Mouse (Mus musculus): ENCODE data around the gene Emc6. TPM values are rescaled to one million over a fixed set of nuclear protein-coding genes. Genes with fewer than 3 reads are reported as not detected.

Emc6 gene
- polyA plus RNA-seq, 1 experiment from 2014 or later = 95.4 TPM

DNA sequence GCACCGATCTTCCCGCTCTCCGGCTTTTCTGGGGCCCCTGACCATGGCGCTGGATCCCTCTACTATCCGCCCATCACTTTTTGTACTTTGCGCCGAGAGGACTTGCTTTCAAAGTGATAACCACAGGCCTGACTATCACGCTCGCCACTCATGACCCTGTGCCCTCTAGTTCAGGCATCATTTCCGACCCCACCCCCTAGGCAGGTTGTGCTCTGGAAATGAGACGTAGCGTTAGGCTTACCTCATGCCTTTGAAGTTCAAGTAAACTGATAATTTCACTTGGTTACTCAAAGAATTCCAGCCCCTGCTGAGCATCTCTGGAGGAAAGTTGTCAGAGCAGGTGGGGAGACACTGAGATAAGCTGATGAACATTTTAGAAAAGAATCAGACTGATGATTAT is 23.0 kb upstream of the Emc6 start:
- Histone ChIP-seq H3K4me2 (peak overlapping the region; percentile 95), H3K4me3 (peak overlapping the region; percentile 77), H3K36me3 (0 out of 2 replicates have a peak, but pooled peaks cover 8% of the 10 kb centered on the region), H3K9ac (peak overlapping the region; percentile 85), H3K27me3 (no peaks in the 10 kb centered on the region), H3K27ac (no peak overlapping the region), H3K9me3 (no peaks in the 10 kb centered on the region), H3K4me1 (peaks cover 22% of the 10 kb centered on the region)
- WGBS = 3% methylated on average over 12 of the region's 12 CpGs
- no peak for ATAC-seq (ENCODE audit: insufficient number of reproducible peaks, low FRiP score, low TSS enrichment, low read depth)

DNA sequence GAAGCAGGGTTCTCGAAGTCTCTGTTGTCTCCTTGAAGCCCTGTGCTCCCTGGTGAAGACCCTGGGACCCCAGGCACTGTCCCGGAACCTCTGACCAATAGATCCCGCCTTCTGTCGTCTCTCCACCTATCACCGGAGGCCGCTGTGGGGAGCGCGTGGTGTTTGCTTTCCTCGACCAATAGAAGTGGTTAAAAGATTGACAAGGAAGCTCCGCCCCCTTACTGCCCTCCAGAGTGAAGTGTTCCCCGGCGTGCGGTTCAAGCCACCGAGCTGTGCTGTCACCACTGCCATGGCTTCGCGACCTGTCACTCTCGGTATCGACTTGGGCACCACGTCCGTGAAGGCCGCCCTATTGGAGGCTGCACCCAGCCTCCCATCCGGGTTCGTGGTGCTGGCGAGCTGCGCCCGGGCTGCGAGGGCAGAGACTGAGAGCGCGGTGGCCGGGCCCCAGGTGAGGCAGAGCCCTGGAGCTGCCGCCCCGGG is 22.4 kb upstream of the Emc6 start, which contains the start of gene Shpk:
TSS of gene Shpk (plus strand) at position 231 of the 483 bp plus-strand sequence.
- WGBS = under 1% methylated on average over 32 of the region's 32 CpGs

DNA sequence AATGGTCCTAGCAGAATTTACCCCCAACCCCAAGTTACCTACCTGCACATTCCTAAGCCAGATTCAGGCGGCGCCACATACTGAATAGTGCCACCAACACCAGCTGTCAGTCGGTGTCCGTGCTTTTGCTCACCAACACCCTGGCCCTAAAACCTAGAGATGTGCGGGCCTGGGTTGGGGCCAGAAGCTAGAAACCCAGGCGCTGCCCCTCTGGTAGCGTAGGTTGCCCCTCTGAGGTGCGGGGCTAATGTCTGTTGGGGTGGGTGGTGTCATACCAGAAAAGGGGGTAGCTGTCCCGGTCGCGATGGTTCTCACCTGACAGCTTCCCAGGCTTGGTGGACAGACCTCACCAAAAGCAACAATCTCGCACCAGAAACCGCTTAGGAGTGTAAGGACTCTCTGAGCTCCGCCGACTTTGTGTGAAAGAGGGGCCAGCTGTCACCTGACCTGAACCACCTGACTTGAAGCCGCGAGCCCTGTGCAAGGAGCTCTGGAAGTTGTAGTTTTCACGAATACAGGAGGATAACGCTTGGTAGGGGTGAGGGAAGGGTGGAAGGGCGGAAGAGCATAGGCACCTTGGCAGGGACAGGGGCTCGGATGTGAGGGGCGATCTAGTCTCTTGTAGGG is 21.9 kb upstream of the Emc6 start, which contains the start of gene Ctns:
TSS of gene Ctns (minus strand) at position 440 of the 627 bp plus-strand sequence.
- Histone ChIP-seq H3K4me2 (peak within 1 kb of the TSS; percentile 95), H3K4me1 (peaks cover 22% of the 10 kb centered on the region), H3K27ac (0 out of 2 replicates have a peak within 1 kb of the TSS, but pooled peaks have one; percentile 61), H3K36me3 (0 out of 2 replicates have a peak, but pooled peaks cover 8% of the 10 kb centered on the region), H3K9me3 (no peaks in the 10 kb centered on the region), H3K4me3 (peak within 1 kb of the TSS; percentile 77), H3K27me3 (no peaks in the 10 kb centered on the region), H3K9ac (peak within 1 kb of the TSS; percentile 85)
- peak; percentile 96 for ATAC-seq (ENCODE audit: insufficient number of reproducible peaks, low FRiP score, low TSS enrichment, low read depth)
- WGBS = 1% methylated on average over 22 of the region's 22 CpGs

More for the DNA sequence above, 22.4 kb upstream of the Emc6 start, which contains the start of gene Shpk:
- Histone ChIP-seq H3K4me1 (peaks cover 22% of the 10 kb centered on the region), H3K36me3 (0 out of 2 replicates have a peak, but pooled peaks cover 8% of the 10 kb centered on the region), H3K27ac (0 out of 2 replicates have a peak within 1 kb of the TSS, but pooled peaks have one; percentile 61), H3K4me2 (peak within 1 kb of the TSS; percentile 95), H3K27me3 (no peaks in the 10 kb centered on the region), H3K9ac (peak within 1 kb of the TSS; percentile 85), H3K9me3 (no peaks in the 10 kb centered on the region), H3K4me3 (peak within 1 kb of the TSS; percentile 77)
- ATAC-seq (ENCODE audit: insufficient number of reproducible peaks, low FRiP score, low TSS enrichment, low read depth) = peak; percentile 95

DNA sequence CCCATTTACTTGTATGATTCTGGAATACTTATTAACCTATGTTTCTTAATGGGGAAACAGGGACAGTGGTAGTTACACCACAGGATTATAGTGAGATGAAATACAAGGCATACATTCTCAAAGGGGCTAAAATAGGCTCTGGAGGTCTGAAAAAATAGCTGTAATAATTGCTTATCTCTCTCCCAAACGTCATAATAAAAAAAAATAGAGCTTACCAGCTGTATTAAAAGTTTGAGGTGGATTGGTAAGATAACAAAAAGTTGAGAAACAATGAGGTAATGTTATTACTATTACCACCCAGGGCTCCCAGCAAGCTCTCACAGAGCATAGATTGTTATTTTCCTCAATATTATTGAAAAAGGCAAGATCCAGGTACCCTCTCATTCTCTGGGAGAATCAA is 21.4 kb upstream of the Emc6 start:
- Histone ChIP-seq H3K9ac (peak overlapping the region; percentile 65), H3K4me1 (peaks cover 22% of the 10 kb centered on the region)
- 7% methylated on average over 1 of the region's 1 CpGs for WGBS

DNA sequence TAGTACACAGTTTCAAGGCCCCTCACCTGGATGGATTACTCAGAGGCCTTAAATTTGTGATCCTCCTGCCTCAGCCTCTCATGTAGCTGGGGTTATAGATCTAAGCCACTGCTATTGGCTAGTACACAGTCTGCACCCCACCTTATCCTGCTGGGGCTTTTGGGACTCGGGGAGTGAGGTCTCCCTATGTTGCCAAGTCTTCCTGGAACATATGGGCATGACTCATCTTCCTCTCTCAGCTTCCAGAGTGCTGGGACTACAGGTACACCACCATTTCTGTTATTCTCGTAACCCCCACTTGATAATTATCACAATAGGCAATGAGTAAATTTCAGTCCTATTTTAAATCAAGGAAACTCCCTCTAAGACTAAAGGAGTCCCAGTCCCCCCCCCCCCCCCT is 17.6 kb upstream of the Emc6 start:
- no peak overlapping the region for H3K27ac ChIP-seq
- no peaks in the 10 kb centered on the region for H3K27me3 ChIP-seq
- H3K4me3 ChIP-seq = no peak overlapping the region
- H3K4me2 ChIP-seq = no peak overlapping the region
- ATAC-seq (ENCODE audit: insufficient number of reproducible peaks, low FRiP score, low TSS enrichment, low read depth) = no peak
- H3K9ac ChIP-seq = no peak overlapping the region
- peaks cover 43% of the 10 kb centered on the region for H3K36me3 ChIP-seq
- H3K9me3 ChIP-seq = no peaks in the 10 kb centered on the region
- WGBS = 72% methylated on average over 2 of the region's 2 CpGs
- H3K4me1 ChIP-seq = peaks cover 10% of the 10 kb centered on the region; the same call in 1 of the 2 replicates

More for the DNA sequence above, 21.4 kb upstream of the Emc6 start:
- Histone ChIP-seq H3K27ac (no peak overlapping the region), H3K4me3 (peak overlapping the region; percentile 77), H3K36me3 (0 out of 2 replicates have a peak, but pooled peaks cover 11% of the 10 kb centered on the region), H3K27me3 (no peaks in the 10 kb centered on the region), H3K9me3 (no peaks in the 10 kb centered on the region), H3K4me2 (peak overlapping the region; percentile 95)
- ATAC-seq (ENCODE audit: insufficient number of reproducible peaks, low FRiP score, low TSS enrichment, low read depth) = no peak

DNA sequence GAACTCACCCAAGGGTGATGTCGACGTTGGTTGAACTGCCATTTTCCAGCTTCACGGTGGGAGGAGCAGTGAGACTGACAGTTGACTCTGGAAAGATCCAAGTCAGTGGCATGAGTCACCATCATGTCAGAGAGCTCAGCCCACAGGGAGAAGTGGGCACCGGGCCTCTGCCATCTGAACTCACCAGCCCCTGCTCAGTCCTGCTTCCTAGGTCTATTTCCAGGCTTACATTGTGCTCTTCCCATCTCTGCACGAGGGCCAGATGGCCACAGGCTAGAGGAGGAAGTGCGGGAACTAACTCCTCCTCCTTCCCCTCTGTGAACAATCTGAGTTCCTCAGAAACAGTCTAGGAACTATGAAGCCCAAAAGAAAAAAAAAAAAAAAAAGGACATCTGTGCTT is 16.2 kb upstream of the Emc6 start:
- no peak overlapping the region for H3K27ac ChIP-seq
- H3K36me3 ChIP-seq = peaks cover 55% of the 10 kb centered on the region
- WGBS = 70% methylated on average over 6 of the region's 6 CpGs
- no peak overlapping the region for H3K9ac ChIP-seq
- peaks cover 4% of the 10 kb centered on the region; the same call in 1 of the 2 replicates for H3K4me1 ChIP-seq
- H3K9me3 ChIP-seq = no peaks in the 10 kb centered on the region
- no peak overlapping the region for H3K4me3 ChIP-seq
- no peak for ATAC-seq (ENCODE audit: insufficient number of reproducible peaks, low FRiP score, low TSS enrichment, low read depth)
- no peak overlapping the region for H3K4me2 ChIP-seq
- H3K27me3 ChIP-seq = no peaks in the 10 kb centered on the region

DNA sequence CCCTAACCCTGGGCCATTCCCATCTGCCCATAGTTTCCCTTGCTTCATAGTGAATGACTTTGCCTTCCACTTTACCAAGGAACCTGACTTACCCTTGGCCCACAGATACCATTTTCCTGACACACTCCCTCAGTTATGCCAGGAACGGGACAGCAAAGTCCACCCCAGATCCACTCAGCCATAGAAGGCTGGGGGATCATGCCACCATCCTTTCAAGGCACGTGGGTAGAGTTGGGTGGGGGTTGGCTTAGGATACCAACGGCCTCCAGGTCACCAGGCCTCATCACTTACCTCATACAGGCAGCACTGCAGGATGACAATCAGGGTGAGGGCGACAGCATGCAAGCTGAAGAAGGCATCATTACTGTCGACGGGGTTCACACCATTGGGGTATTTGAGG is 10.4 kb upstream of the Emc6 start:
- WGBS = 87% methylated on average over 6 of the region's 6 CpGs
- Histone ChIP-seq H3K4me3 (no peak overlapping the region), H3K9me3 (no peaks in the 10 kb centered on the region), H3K27me3 (no peaks in the 10 kb centered on the region), H3K4me2 (no peak overlapping the region), H3K27ac (no peak overlapping the region), H3K36me3 (peaks cover 89% of the 10 kb centered on the region), H3K4me1 (no peaks in the 10 kb centered on the region), H3K9ac (no peak overlapping the region)
- no peak for ATAC-seq (ENCODE audit: insufficient number of reproducible peaks, low FRiP score, low TSS enrichment, low read depth)

DNA sequence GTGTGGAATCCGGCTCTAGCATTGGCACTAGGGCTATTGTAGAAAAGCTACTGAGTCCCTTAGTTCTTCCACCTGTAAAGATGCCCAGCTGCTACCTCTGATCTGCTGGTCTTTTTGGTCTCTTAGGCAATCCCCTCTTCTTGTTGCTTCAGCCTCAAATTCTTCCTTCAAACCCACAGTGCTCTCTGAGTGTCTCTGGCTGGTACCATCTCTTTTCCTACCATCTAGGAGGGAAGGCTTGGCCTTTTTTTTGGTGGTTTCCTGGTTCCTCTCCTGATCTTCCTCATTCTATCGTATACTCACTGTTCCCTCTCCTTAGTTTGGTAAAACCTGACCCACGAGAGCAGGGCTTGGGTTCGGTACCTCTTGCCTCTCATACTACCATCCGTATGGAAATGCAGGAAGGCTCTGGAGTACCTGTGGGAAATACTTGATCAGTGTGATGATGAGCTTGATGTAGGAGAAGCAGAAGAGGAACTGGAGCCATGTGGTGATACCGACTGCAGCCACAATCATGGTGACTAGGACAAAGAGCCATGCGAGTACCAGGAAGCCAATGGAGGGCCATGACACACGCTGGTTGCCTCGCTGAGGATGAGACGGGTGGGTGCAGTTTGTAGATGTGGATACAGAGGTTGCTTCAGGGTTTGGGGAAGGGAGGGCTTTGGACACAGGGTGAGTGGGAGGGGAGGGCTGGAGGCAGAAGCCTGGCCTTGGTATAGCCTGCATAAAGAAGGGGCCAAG is 9.2 kb upstream of the Emc6 start:
- Histone ChIP-seq H3K4me3 (no peak overlapping the region), H3K36me3 (peaks cover 81% of the 10 kb centered on the region), H3K9me3 (no peaks in the 10 kb centered on the region), H3K27me3 (no peaks in the 10 kb centered on the region), H3K4me2 (no peak overlapping the region), H3K27ac (no peak overlapping the region), H3K9ac (no peak overlapping the region), H3K4me1 (no peaks in the 10 kb centered on the region)
- 92% methylated on average over 10 of the region's 10 CpGs for WGBS
- no peak for ATAC-seq (ENCODE audit: insufficient number of reproducible peaks, low FRiP score, low TSS enrichment, low read depth)

DNA sequence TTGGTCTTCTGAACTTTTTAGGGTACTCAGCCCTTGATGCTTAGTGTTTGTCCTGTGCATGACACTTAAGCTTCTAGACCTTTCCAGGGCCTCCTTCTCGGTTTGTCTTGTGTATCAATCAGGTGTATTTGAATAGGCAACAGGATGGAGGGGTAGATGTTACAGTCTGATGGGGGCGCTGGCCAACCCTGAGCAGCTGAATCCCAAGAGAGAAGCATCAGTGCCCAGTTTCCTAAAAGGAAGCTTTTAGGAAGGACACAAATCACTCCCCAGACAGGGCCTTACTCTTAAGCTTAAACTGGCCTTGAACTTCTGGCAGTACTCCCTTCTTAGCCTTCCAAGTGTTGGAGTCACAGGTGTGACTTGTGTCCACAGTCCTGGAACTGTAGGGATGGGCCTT is 1.1 kb upstream of the Emc6 start:
- H3K27me3 ChIP-seq = no peaks in the 10 kb centered on the region
- no peaks in the 10 kb centered on the region for H3K9me3 ChIP-seq
- H3K4me1 ChIP-seq = peaks cover 25% of the 10 kb centered on the region
- H3K36me3 ChIP-seq = peaks cover 27% of the 10 kb centered on the region
- peak overlapping the region; percentile 96 for H3K27ac ChIP-seq
- peak overlapping the region; percentile 60 for H3K4me2 ChIP-seq
- H3K9ac ChIP-seq = peak overlapping the region; percentile 65
- WGBS = 5% methylated on average over 2 of the region's 2 CpGs
- ATAC-seq (ENCODE audit: insufficient number of reproducible peaks, low FRiP score, low TSS enrichment, low read depth) = no peak
- H3K4me3 ChIP-seq = peak overlapping the region; percentile 78

DNA sequence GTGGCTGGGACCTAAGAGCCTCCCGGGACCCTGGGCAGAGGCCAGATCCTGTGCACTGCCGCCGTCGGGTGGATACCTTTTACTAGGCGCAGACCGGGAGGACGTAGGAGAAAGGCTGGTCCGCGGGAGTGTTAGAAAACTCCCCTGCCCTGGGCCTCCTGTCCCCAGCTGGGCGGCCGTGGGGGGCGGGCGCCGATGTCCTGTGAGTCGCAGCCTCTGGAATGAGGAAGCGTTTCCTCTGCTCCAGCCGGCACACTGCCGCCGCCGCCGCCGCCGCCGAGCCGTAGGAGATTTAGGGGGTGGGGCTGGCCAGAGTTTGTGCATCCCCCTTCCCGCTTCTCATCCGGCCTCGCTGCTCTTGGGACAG is 655 bp upstream of the Emc6 start:
- Histone ChIP-seq H3K4me3 (peak overlapping the region; percentile 78), H3K4me1 (peaks cover 28% of the 10 kb centered on the region), H3K27ac (peak overlapping the region; percentile 96), H3K36me3 (peaks cover 25% of the 10 kb centered on the region), H3K9ac (peak overlapping the region; percentile 65), H3K27me3 (no peaks in the 10 kb centered on the region), H3K4me2 (peak overlapping the region; percentile 60), H3K9me3 (no peaks in the 10 kb centered on the region)
- peak; percentile 78 for ATAC-seq (ENCODE audit: insufficient number of reproducible peaks, low FRiP score, low TSS enrichment, low read depth)
- WGBS = under 1% methylated on average over 28 of the region's 28 CpGs

DNA sequence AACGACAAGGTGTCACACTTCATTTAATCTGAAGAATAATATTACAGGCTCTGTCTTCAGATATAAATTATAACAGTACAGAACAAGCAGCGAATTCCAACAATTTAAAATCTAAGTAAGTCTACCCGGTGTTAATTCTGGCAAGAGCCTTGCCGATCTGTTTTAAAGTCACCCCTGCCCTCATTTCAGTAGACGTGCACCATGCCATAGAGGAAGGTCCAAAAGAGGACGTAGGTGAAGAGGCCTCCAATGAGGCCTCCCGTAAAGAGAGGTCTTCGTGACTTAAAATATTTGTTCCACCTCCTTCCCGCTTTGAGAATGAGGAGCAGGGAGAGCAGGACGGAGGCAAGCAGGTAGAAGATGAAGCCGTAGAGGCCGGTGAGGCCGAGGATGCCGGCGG is 651 bp downstream of the Emc6 start:
- H3K27me3 ChIP-seq = no peaks in the 10 kb centered on the region
- H3K9ac ChIP-seq = peak overlapping the region; percentile 86
- H3K27ac ChIP-seq = peak overlapping the region; percentile 96; the same call in 1 of the 2 replicates
- peak overlapping the region; percentile 51 for H3K4me2 ChIP-seq
- H3K9me3 ChIP-seq = no peaks in the 10 kb centered on the region
- peak overlapping the region; percentile 78 for H3K4me3 ChIP-seq
- peaks cover 40% of the 10 kb centered on the region for H3K4me1 ChIP-seq
- H3K36me3 ChIP-seq = peaks cover 24% of the 10 kb centered on the region
- no peak for ATAC-seq (ENCODE audit: insufficient number of reproducible peaks, low FRiP score, low TSS enrichment, low read depth)
- under 1% methylated on average over 15 of the region's 15 CpGs for WGBS

DNA sequence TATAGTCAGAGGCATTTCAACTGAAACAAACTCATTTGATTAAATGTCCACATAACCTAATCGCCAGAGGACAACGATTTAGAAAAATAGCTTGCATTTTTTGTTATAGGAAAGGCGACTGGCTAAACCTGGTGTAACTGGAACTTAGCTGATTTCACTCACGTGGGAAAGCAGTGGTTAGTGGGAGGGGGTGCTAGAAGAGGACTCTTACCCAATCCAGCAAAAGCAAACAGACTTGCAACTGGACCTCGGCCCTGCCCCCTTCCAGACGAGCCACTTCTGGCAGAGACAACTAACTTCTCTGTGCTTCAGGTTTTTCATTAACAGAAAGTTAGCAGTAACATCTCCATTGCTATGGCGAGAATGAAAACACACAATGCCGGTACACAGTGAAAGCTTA is 1.2 kb downstream of the Emc6 start:
- Histone ChIP-seq H3K27ac (no peak overlapping the region), H3K4me2 (peak overlapping the region; percentile 51), H3K9ac (no peak overlapping the region), H3K27me3 (no peaks in the 10 kb centered on the region), H3K36me3 (peaks cover 27% of the 10 kb centered on the region), H3K9me3 (no peaks in the 10 kb centered on the region), H3K4me3 (peak overlapping the region; percentile 78), H3K4me1 (peaks cover 43% of the 10 kb centered on the region)
- 35% methylated on average over 8 of the region's 8 CpGs for WGBS
- no peak for ATAC-seq (ENCODE audit: insufficient number of reproducible peaks, low FRiP score, low TSS enrichment, low read depth)

Data from limb, embryonic 15.5 days (tissue).